In genomic region chr11:36560785-36561548, GRCm38 (mm10) we compare ENCODE assay signal across 19 mouse cellular contexts.
DNase-seq lines count a peak whose midpoint lies in the region; ATAC-seq and TF ChIP-seq lines count a peak whose summit lies in the region.
"Had no signal": no experiment of that assay in that cellular context is flagged by ENCODE, and none has a peak within 500 bp of the region (broad histone marks: within the 10 kb centered on the region; RNA-seq: fewer than 3 reads in every experiment).

No protein-coding gene starts in this region.

- no peaks in the 10 kb centered on the region for H3K27me3 ChIP-seq in forebrain, embryonic 16.5 days (replicated peaks; ENCODE audit: control insufficient read depth, insufficient read depth, low read length)
- H3K27me3 ChIP-seq in forebrain, embryonic 10.5 days (ENCODE audit: poor library complexity, severe bottlenecking), result no peaks in the 10 kb centered on the region
- H3K27me3 ChIP-seq in midbrain, embryonic 15.5 days (replicated peaks), result no peaks in the 10 kb centered on the region
- no peaks in the 10 kb centered on the region for H3K27me3 ChIP-seq in hindbrain, embryonic 14.5 days (ENCODE audit: control insufficient read depth, insufficient read depth, low read length)
- H3K27me3 ChIP-seq: embryonic facial prominence, embryonic 12.5 days; forebrain, embryonic 12.5 days had no signal

- 0 out of 2 replicates have a peak, but pooled peaks have one; percentile 50 for ATAC-seq in forebrain, embryonic 16.5 days
- no peak for ATAC-seq in midbrain, embryonic 15.5 days (replicated peaks)
- no peak for ATAC-seq in hindbrain, embryonic 14.5 days (ENCODE audit: low FRiP score)
- ATAC-seq: forebrain, embryonic 14.5 days; forebrain, postnatal 0 days had no signal

- no peak for TF ChIP-seq CTCF in layer of hippocampus, adult 2 months (conservative IDR thresholded peaks at IDR 0.05)

- H3K27ac ChIP-seq in forebrain, embryonic 16.5 days (ENCODE audit: low read length), result no peak overlapping the region
- no peak overlapping the region for H3K27ac ChIP-seq in forebrain, embryonic 10.5 days
- peak overlapping the region; percentile 40; the same call in 1 of the 2 replicates for H3K27ac ChIP-seq in layer of hippocampus, adult 2 months
- H3K27ac ChIP-seq in ES-E14 (ENCODE audit: insufficient read depth, low read depth, low read length, poor library complexity, severe bottlenecking), result no peak overlapping the region
- no peak overlapping the region for H3K27ac ChIP-seq in midbrain, embryonic 15.5 days
- H3K27ac ChIP-seq in hindbrain, embryonic 14.5 days, result no peak overlapping the region
- H3K27ac ChIP-seq: embryonic facial prominence, embryonic 10.5 days; embryonic facial prominence, embryonic 12.5 days; forebrain, embryonic 12.5 days had no signal

- 63% methylated on average over 7 of the region's 7 CpGs for WGBS in forebrain, embryonic 16.5 days
- 90% methylated on average over 7 of the region's 7 CpGs for WGBS in forebrain, embryonic 10.5 days
- WGBS in midbrain, embryonic 15.5 days, result 78% methylated on average over 7 of the region's 7 CpGs
- WGBS in hindbrain, embryonic 14.5 days, result 79% methylated on average over 7 of the region's 7 CpGs

- H3K4me3 ChIP-seq in forebrain, embryonic 16.5 days (replicated peaks; ENCODE audit: low read length), result no peak overlapping the region
- H3K4me3 ChIP-seq in forebrain, embryonic 10.5 days, result no peak overlapping the region
- no peak overlapping the region for H3K4me3 ChIP-seq in layer of hippocampus, adult 2 months
- H3K4me3 ChIP-seq in ES-E14 (ENCODE audit: insufficient read depth in 1 of 2, low read depth in 1 of 2, low read length in 2 of 2, poor library complexity in 1 of 2, severe bottlenecking in 1 of 2), result no peak overlapping the region
- no peak overlapping the region for H3K4me3 ChIP-seq in midbrain, embryonic 15.5 days
- H3K4me3 ChIP-seq in hindbrain, embryonic 14.5 days (replicated peaks; ENCODE audit: low read length), result no peak overlapping the region
- H3K4me3 ChIP-seq: embryonic facial prominence, embryonic 10.5 days; embryonic facial prominence, embryonic 12.5 days; forebrain, embryonic 12.5 days had no signal

- no peaks in the 10 kb centered on the region for H3K36me3 ChIP-seq in forebrain, embryonic 16.5 days (ENCODE audit: control insufficient read depth, insufficient read depth)
- no peaks in the 10 kb centered on the region for H3K36me3 ChIP-seq in forebrain, embryonic 10.5 days (replicated peaks)
- H3K36me3 ChIP-seq in ES-E14 (ENCODE audit: control insufficient read depth, insufficient read depth, low read length, poor library complexity, severe bottlenecking), result no peaks in the 10 kb centered on the region
- no peaks in the 10 kb centered on the region for H3K36me3 ChIP-seq in midbrain, embryonic 15.5 days (replicated peaks)
- H3K36me3 ChIP-seq in hindbrain, embryonic 14.5 days (replicated peaks; ENCODE audit: control insufficient read depth, insufficient read depth), result no peaks in the 10 kb centered on the region
- H3K36me3 ChIP-seq: embryonic facial prominence, embryonic 10.5 days; embryonic facial prominence, embryonic 12.5 days; forebrain, embryonic 12.5 days had no signal

- no peak overlapping the region for H3K9ac ChIP-seq in forebrain, embryonic 16.5 days (replicated peaks; ENCODE audit: low read depth, low read length)
- H3K9ac ChIP-seq in ES-E14 (ENCODE audit: insufficient read depth, low read depth, low read length, poor library complexity, severe bottlenecking), result no peak overlapping the region
- H3K9ac ChIP-seq in midbrain, embryonic 15.5 days, result no peak overlapping the region
- H3K9ac ChIP-seq in hindbrain, embryonic 14.5 days, result no peak overlapping the region
- H3K9ac ChIP-seq: embryonic facial prominence, embryonic 12.5 days; forebrain, embryonic 12.5 days; forebrain, postnatal 0 days had no signal

- 0 out of 2 replicates have a peak, but pooled peaks cover 2% of the 10 kb centered on the region for H3K4me1 ChIP-seq in forebrain, embryonic 16.5 days (replicated peaks; ENCODE audit: control insufficient read depth, insufficient read depth, low read length)
- peaks cover 5% of the 10 kb centered on the region; the same call in 1 of the 2 replicates for H3K4me1 ChIP-seq in forebrain, embryonic 10.5 days
- H3K4me1 ChIP-seq in ES-E14 (ENCODE audit: control insufficient read depth in 2 of 2, insufficient read depth in 2 of 2, low read length in 2 of 2, poor library complexity in 1 of 2), result no peaks in the 10 kb centered on the region
- H3K4me1 ChIP-seq in midbrain, embryonic 15.5 days, result no peaks in the 10 kb centered on the region; the same call in 1 of the 2 replicates
- peaks cover under 1% of the 10 kb centered on the region for H3K4me1 ChIP-seq in hindbrain, embryonic 14.5 days (replicated peaks; ENCODE audit: control insufficient read depth, insufficient read depth, low read length)
- H3K4me1 ChIP-seq: embryonic facial prominence, embryonic 10.5 days; embryonic facial prominence, embryonic 12.5 days had no signal

- no peak for DNase-seq in forebrain, embryonic 10.5 days (ENCODE audit: extremely low spot score, low spot score)
- DNase-seq in layer of hippocampus, adult 2 months (ENCODE audit: low spot score in 2 of 2), result no peak
- DNase-seq in layer of hippocampus, adult 8-10 months (ENCODE audit: low spot score in 2 of 2), result no peak
- no peak for DNase-seq in ES-E14 (ENCODE audit: low read depth, low spot score)
- no peak for DNase-seq in hindbrain, embryonic 14.5 days (ENCODE audit: low spot score)
- DNase-seq: adrenal gland, adult 8-10 months; adrenal gland, postnatal 25 days; cerebellum, adult 11-12 months; cerebellum, adult 2 months; cerebellum, adult 9-10 months; cerebellum, postnatal 10 days; cerebellum, postnatal 25 days; forebrain, postnatal 0 days had no signal

- H3K9me3 ChIP-seq in forebrain, embryonic 16.5 days (ENCODE audit: control insufficient read depth, low read length), result no peaks in the 10 kb centered on the region
- no peaks in the 10 kb centered on the region for H3K9me3 ChIP-seq in forebrain, embryonic 10.5 days
- no peaks in the 10 kb centered on the region for H3K9me3 ChIP-seq in ES-E14 (ENCODE audit: control insufficient read depth, insufficient read depth, low read depth, low read length)
- H3K9me3 ChIP-seq in midbrain, embryonic 15.5 days, result no peaks in the 10 kb centered on the region
- no peaks in the 10 kb centered on the region for H3K9me3 ChIP-seq in hindbrain, embryonic 14.5 days (ENCODE audit: control insufficient read depth, low read length)
- H3K9me3 ChIP-seq: embryonic facial prominence, embryonic 10.5 days; embryonic facial prominence, embryonic 12.5 days; forebrain, embryonic 12.5 days had no signal

- in situ Hi-C loops in ES-E14 (cut with MboI; ENCODE audit: low sequenced_read_pairs in 2 of 2, unreplicated experiment in 2 of 2), result no loop called here

- H3K4me2 ChIP-seq in forebrain, embryonic 16.5 days (ENCODE audit: low read length), result no peak overlapping the region
- no peak overlapping the region for H3K4me2 ChIP-seq in midbrain, embryonic 15.5 days
- H3K4me2 ChIP-seq in hindbrain, embryonic 14.5 days (replicated peaks), result no peak overlapping the region
- H3K4me2 ChIP-seq: embryonic facial prominence, embryonic 12.5 days; forebrain, embryonic 12.5 days had no signal

TF ChIP-seq in ES-E14, 5 proteins besides CTCF, POLR2A, EP300 and RAD21:
- peak; percentile 79 for TF ChIP-seq MAFK (IDR thresholded peaks at IDR 0.05; ENCODE audit: insufficient read depth, low read depth, low read length)
- no peak for TF ChIP-seq ZNF384 (IDR thresholded peaks at IDR 0.05; ENCODE audit: low read depth, low read length)
